Mouse (Mus musculus): ENCODE data around the gene Il10. TPM values are rescaled to one million over a fixed set of nuclear protein-coding genes. Genes with fewer than 3 reads are reported as not detected.

Il10 gene
- polyA plus RNA-seq, 1 experiment from 2014 or later, result 0.16 TPM

GRCm38 (mm10) chr1:131042721-131043120 is 23.1 kb downstream of the Il10 start:
- Histone ChIP-seq H3K4me1 (replicated peaks; ENCODE audit: control insufficient read depth, insufficient read depth, low read length) (no peaks in the 10 kb centered on the region), H3K4me3 (replicated peaks; ENCODE audit: low read length) (no peak overlapping the region), H3K27ac (ENCODE audit: low read length) (no peak overlapping the region), H3K9ac (replicated peaks; ENCODE audit: low read depth, low read length) (no peak overlapping the region), H3K36me3 (ENCODE audit: control insufficient read depth, insufficient read depth) (no peaks in the 10 kb centered on the region), H3K9me3 (ENCODE audit: control insufficient read depth, low read length) (no peaks in the 10 kb centered on the region), H3K27me3 (replicated peaks; ENCODE audit: control insufficient read depth, insufficient read depth, low read length) (no peaks in the 10 kb centered on the region), H3K4me2 (ENCODE audit: low read length) (no peak overlapping the region)
- ATAC-seq, result no peak
- 87% methylated on average over 3 of the region's 3 CpGs for WGBS

DNA sequence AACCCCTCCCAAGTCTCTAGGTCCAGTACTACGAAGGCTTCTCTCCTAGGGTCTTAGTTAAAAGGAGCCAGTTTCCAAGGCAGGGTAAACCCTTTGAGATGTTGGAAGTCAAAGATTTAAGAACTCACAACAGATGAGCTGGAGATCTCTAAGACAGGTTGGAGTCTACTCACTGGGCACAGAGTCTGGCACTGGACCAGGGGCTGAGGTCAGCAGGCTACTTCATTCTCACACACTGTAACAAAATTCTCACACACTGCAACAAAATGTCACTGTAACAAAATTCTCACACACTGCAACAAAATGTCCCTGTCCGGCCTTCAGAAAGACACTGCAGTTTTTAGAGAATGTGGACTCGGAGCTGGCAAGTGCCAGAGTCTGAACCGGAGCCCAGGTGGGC is 24.0 kb downstream of the Il10 start:
- Histone ChIP-seq H3K9me3 (ENCODE audit: control insufficient read depth, low read length) (no peaks in the 10 kb centered on the region), H3K4me1 (replicated peaks; ENCODE audit: control insufficient read depth, insufficient read depth, low read length) (no peaks in the 10 kb centered on the region), H3K36me3 (ENCODE audit: control insufficient read depth, insufficient read depth) (no peaks in the 10 kb centered on the region), H3K4me2 (ENCODE audit: low read length) (no peak overlapping the region), H3K4me3 (replicated peaks; ENCODE audit: low read length) (no peak overlapping the region), H3K27me3 (replicated peaks; ENCODE audit: control insufficient read depth, insufficient read depth, low read length) (no peaks in the 10 kb centered on the region), H3K9ac (replicated peaks; ENCODE audit: low read depth, low read length) (no peak overlapping the region), H3K27ac (ENCODE audit: low read length) (no peak overlapping the region)
- 84% methylated on average over 4 of the region's 4 CpGs for WGBS
- ATAC-seq, result no peak

DNA sequence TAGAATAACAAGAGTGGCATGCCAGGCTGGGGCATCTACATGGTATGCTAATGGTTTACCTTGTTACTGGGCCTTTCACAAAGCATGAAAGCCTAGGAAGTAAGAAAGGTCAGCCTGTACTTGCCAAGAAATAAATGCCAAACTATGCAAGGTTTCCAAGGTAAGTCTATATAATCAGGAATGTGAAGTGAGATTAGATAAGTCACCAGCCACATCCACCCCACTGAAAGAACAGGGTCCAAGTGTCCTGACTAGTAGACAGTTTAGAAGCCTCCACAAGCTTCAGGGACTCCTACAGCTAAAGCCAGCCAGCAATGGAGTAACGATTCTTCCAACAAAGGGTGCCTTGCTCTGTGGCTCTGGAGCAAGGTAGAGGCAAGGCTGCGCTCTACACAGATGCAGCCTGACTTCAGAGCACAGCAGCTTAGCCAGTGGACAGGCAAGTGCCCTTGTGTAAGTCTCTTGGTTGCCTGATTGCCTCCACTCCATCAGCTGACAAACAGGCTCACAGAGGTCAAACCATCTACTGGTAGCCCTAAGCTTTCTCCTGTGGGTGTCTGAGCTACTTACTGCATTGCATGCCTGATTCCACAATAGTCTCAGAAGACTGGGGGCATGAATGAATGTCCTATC is 26.2 kb downstream of the Il10 start:
- no peaks in the 10 kb centered on the region for H3K9me3 ChIP-seq (ENCODE audit: control insufficient read depth, low read length)
- no peak overlapping the region for H3K4me2 ChIP-seq (ENCODE audit: low read length)
- no peaks in the 10 kb centered on the region for H3K4me1 ChIP-seq (replicated peaks; ENCODE audit: control insufficient read depth, insufficient read depth, low read length)
- no peak overlapping the region for H3K27ac ChIP-seq (ENCODE audit: low read length)
- 88% methylated on average over 2 of the region's 2 CpGs for WGBS
- no peak overlapping the region for H3K9ac ChIP-seq (replicated peaks; ENCODE audit: low read depth, low read length)
- H3K36me3 ChIP-seq (ENCODE audit: control insufficient read depth, insufficient read depth), result no peaks in the 10 kb centered on the region
- ATAC-seq, result no peak
- no peaks in the 10 kb centered on the region for H3K27me3 ChIP-seq (replicated peaks; ENCODE audit: control insufficient read depth, insufficient read depth, low read length)
- H3K4me3 ChIP-seq (replicated peaks; ENCODE audit: low read length), result no peak overlapping the region

DNA sequence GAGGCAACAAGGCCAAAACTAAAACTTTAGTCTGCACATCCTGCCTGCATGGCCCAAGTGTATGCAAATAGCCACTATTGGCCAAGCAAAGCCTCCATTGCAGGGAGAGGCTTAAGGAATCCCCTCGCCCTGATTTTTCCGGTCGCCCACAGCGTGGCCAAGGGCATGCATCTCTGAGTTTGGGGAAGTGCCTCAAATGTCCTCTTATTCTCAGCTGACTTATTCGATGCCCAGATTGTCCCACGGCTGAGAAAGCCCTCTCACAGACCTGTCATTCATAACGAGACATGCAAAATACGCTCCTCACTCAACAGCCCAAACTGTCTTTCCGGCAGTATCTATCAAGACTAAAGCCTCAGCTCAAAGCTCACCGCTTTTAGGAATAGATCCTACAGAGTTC is 27.0 kb downstream of the Il10 start:
- H3K9me3 ChIP-seq (ENCODE audit: control insufficient read depth, low read length), result no peaks in the 10 kb centered on the region
- no peak overlapping the region for H3K9ac ChIP-seq (replicated peaks; ENCODE audit: low read depth, low read length)
- WGBS, result 84% methylated on average over 10 of the region's 10 CpGs
- no peaks in the 10 kb centered on the region for H3K4me1 ChIP-seq (replicated peaks; ENCODE audit: control insufficient read depth, insufficient read depth, low read length)
- H3K36me3 ChIP-seq (ENCODE audit: control insufficient read depth, insufficient read depth), result no peaks in the 10 kb centered on the region
- no peak overlapping the region for H3K4me3 ChIP-seq (replicated peaks; ENCODE audit: low read length)
- no peak overlapping the region for H3K27ac ChIP-seq (ENCODE audit: low read length)
- H3K27me3 ChIP-seq (replicated peaks; ENCODE audit: control insufficient read depth, insufficient read depth, low read length), result no peaks in the 10 kb centered on the region
- no peak overlapping the region for H3K4me2 ChIP-seq (ENCODE audit: low read length)
- no peak for ATAC-seq

DNA sequence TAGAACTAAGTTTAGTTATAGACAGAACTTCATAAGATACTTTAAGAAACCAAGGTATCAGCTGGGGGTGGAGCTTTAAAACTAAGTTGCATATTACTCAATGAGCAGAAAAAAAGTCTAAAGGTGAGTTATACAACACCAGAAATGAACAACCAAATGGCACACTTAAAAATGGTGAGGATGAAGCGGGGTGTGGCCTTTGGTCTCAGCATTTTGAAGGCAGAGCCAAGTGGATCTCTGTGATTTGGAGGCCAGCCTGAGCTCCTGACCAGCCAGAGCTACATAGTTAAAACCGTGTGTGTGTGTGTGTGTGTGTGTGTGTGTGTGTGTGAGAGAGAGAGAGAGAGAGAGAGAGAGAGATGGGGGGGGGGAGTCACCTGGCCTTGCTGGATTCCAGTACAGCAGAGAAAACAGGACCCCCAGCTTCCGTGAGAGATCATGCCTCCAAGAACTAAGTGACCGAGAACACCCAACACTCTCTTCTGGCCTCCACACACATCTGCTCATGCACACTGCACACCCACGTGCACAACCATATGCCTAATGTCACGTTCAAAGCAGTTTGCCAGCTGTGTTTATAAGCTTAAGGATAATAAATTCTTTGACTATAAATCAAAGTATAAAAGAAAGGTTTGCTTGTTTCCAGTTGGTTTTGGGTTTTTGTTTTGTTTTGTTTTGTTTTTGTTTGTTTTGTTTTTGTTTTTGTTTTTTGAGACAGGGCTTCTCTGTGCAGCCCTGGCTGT is 28.6 kb downstream of the Il10 start:
- Histone ChIP-seq H3K36me3 (ENCODE audit: control insufficient read depth, insufficient read depth) (no peaks in the 10 kb centered on the region), H3K4me1 (replicated peaks; ENCODE audit: control insufficient read depth, insufficient read depth, low read length) (no peaks in the 10 kb centered on the region), H3K4me3 (replicated peaks; ENCODE audit: low read length) (no peak overlapping the region), H3K27me3 (replicated peaks; ENCODE audit: control insufficient read depth, insufficient read depth, low read length) (no peaks in the 10 kb centered on the region), H3K27ac (ENCODE audit: low read length) (no peak overlapping the region), H3K9me3 (ENCODE audit: control insufficient read depth, low read length) (no peaks in the 10 kb centered on the region), H3K9ac (replicated peaks; ENCODE audit: low read depth, low read length) (no peak overlapping the region), H3K4me2 (ENCODE audit: low read length) (no peak overlapping the region)
- ATAC-seq, result no peak
- 80% methylated on average over 6 of the region's 6 CpGs for WGBS

DNA sequence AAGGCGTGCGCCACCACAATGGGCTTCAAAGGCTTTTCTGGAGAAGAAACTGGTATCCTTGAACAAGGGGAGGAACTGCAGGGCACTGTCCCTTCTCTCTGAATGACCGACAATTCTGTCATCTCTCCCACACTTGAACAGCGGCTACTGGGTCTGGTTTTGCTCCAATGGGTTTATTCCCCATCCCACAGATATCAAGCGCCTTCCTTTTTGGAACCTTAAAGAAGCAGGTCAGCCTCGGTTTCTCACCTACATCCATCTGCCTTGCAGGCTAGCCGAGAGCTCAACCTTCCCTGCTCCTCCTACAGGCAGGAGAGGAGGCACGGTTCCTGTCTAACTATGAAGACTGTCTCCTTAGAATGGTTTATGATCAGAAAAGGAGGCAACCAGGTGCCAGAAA is 29.3 kb downstream of the Il10 start:
- H3K4me3 ChIP-seq (replicated peaks; ENCODE audit: low read length), result no peak overlapping the region
- no peaks in the 10 kb centered on the region for H3K9me3 ChIP-seq (ENCODE audit: control insufficient read depth, low read length)
- H3K27ac ChIP-seq (ENCODE audit: low read length), result no peak overlapping the region
- no peaks in the 10 kb centered on the region for H3K36me3 ChIP-seq (ENCODE audit: control insufficient read depth, insufficient read depth)
- H3K9ac ChIP-seq (replicated peaks; ENCODE audit: low read depth, low read length), result no peak overlapping the region
- WGBS, result 93% methylated on average over 8 of the region's 8 CpGs
- ATAC-seq, result no peak
- no peak overlapping the region for H3K4me2 ChIP-seq (ENCODE audit: low read length)
- no peaks in the 10 kb centered on the region for H3K4me1 ChIP-seq (replicated peaks; ENCODE audit: control insufficient read depth, insufficient read depth, low read length)
- H3K27me3 ChIP-seq (replicated peaks; ENCODE audit: control insufficient read depth, insufficient read depth, low read length), result no peaks in the 10 kb centered on the region

DNA sequence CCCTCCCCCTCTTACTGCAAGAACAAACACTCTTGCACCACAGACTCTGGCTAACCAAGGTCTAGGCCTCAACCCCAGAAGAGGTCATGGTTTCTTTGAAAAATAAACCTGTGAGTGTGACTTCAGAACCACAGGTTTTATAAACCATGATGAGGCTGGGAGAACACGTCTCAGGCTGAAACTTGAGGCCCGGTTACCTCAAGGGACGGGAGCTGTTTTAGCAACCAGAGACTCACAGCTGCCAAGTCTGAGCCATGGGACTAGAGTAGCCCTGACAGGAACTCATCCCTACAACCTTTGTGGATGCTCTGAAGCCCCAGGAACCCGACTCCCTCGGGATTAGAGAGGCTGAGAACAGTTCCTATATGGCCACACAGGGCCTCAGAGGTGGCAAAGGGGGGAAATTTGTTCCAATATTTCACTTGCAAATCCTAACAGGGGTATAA is 29.7 kb downstream of the Il10 start:
- Histone ChIP-seq H3K9ac (replicated peaks; ENCODE audit: low read depth, low read length) (no peak overlapping the region), H3K4me3 (replicated peaks; ENCODE audit: low read length) (no peak overlapping the region), H3K36me3 (ENCODE audit: control insufficient read depth, insufficient read depth) (no peaks in the 10 kb centered on the region), H3K4me1 (replicated peaks; ENCODE audit: control insufficient read depth, insufficient read depth, low read length) (no peaks in the 10 kb centered on the region), H3K27me3 (replicated peaks; ENCODE audit: control insufficient read depth, insufficient read depth, low read length) (no peaks in the 10 kb centered on the region), H3K4me2 (ENCODE audit: low read length) (no peak overlapping the region), H3K9me3 (ENCODE audit: control insufficient read depth, low read length) (no peaks in the 10 kb centered on the region), H3K27ac (ENCODE audit: low read length) (no peak overlapping the region)
- 85% methylated on average over 5 of the region's 5 CpGs for WGBS
- ATAC-seq, result no peak

GRCm38 (mm10) chr1:131050011-131050410 is 30.4 kb downstream of the Il10 start:
- peaks cover 4% of the 10 kb centered on the region; the same call in 1 of the 2 replicates for H3K36me3 ChIP-seq (ENCODE audit: control insufficient read depth, insufficient read depth)
- no peaks in the 10 kb centered on the region for H3K9me3 ChIP-seq (ENCODE audit: control insufficient read depth, low read length)
- no peak for ATAC-seq
- no peak overlapping the region for H3K9ac ChIP-seq (replicated peaks; ENCODE audit: low read depth, low read length)
- H3K4me1 ChIP-seq (replicated peaks; ENCODE audit: control insufficient read depth, insufficient read depth, low read length), result no peaks in the 10 kb centered on the region
- no peak overlapping the region for H3K4me3 ChIP-seq (replicated peaks; ENCODE audit: low read length)
- H3K27me3 ChIP-seq (replicated peaks; ENCODE audit: control insufficient read depth, insufficient read depth, low read length), result no peaks in the 10 kb centered on the region
- H3K27ac ChIP-seq (ENCODE audit: low read length), result no peak overlapping the region
- no peak overlapping the region for H3K4me2 ChIP-seq (ENCODE audit: low read length)
- WGBS, result 90% methylated on average over 5 of the region's 5 CpGs

GRCm38 (mm10) chr1:131050617-131051016 is 31.0 kb downstream of the Il10 start:
- Histone ChIP-seq H3K4me2 (ENCODE audit: low read length) (no peak overlapping the region), H3K4me3 (replicated peaks; ENCODE audit: low read length) (no peak overlapping the region), H3K27me3 (replicated peaks; ENCODE audit: control insufficient read depth, insufficient read depth, low read length) (no peaks in the 10 kb centered on the region), H3K27ac (ENCODE audit: low read length) (no peak overlapping the region), H3K9ac (replicated peaks; ENCODE audit: low read depth, low read length) (no peak overlapping the region), H3K9me3 (ENCODE audit: control insufficient read depth, low read length) (no peaks in the 10 kb centered on the region), H3K4me1 (replicated peaks; ENCODE audit: control insufficient read depth, insufficient read depth, low read length) (no peaks in the 10 kb centered on the region), H3K36me3 (ENCODE audit: control insufficient read depth, insufficient read depth) (peaks cover 9% of the 10 kb centered on the region)
- no peak for ATAC-seq
- 89% methylated on average over 5 of the region's 5 CpGs for WGBS
